In genomic region chr6:39810612-39811116, GRCm38 (mm10) we compare ENCODE assay signal across 8 mouse cellular contexts. TPM values are rescaled to one million over a fixed set of nuclear protein-coding genes. Genes with fewer than 3 reads are reported as not detected.
DNase-seq lines count a peak whose midpoint lies in the region; ATAC-seq lines count a peak whose summit lies in the region.

Gene Mrps33 (minus strand): TSS chr6:39810988.

- peaks cover 5% of the 10 kb centered on the region for H3K4me1 ChIP-seq in heart, embryonic 13.5 days
- H3K4me1 ChIP-seq in liver, embryonic 12.5 days: peaks cover 12% of the 10 kb centered on the region
- no peaks in the 10 kb centered on the region for H3K4me1 ChIP-seq in stomach, embryonic 15.5 days

- peak within 1 kb of the TSS; percentile 33 for H3K27ac ChIP-seq in heart, embryonic 13.5 days (replicated peaks)
- H3K27ac ChIP-seq in liver, embryonic 12.5 days: peak within 1 kb of the TSS; percentile 66
- peak within 1 kb of the TSS; percentile 14; the same call in 1 of the 2 replicates for H3K27ac ChIP-seq in stomach, embryonic 15.5 days

- peak; percentile 97 for DNase-seq in CD4-positive helper T cell, adult 2 months (ENCODE audit: low read depth, low spot score)
- DNase-seq in brain, embryonic 18.5 days (ENCODE audit: low read depth, low spot score): peak; percentile 91
- peak; percentile 98 for DNase-seq in kidney, postnatal 10 days
- peak; percentile 94 to 97 for DNase-seq in natural killer cell, adult 2 months (ENCODE audit: low spot score in 2 of 2)

- H3K4me3 ChIP-seq in heart, embryonic 13.5 days: peak within 1 kb of the TSS; percentile 67
- H3K4me3 ChIP-seq in liver, embryonic 12.5 days: peak within 1 kb of the TSS; percentile 74
- peak within 1 kb of the TSS; percentile 71 for H3K4me3 ChIP-seq in stomach, embryonic 15.5 days (replicated peaks)

- H3K4me2 ChIP-seq in heart, embryonic 13.5 days: peak within 1 kb of the TSS; percentile 74
- H3K4me2 ChIP-seq in liver, embryonic 12.5 days: peak within 1 kb of the TSS; percentile 77
- H3K4me2 ChIP-seq in stomach, embryonic 15.5 days: peak within 1 kb of the TSS; percentile 54

- 0 out of 2 replicates have a peak, but pooled peaks cover 5% of the 10 kb centered on the region for H3K36me3 ChIP-seq in heart, embryonic 13.5 days
- no peaks in the 10 kb centered on the region for H3K36me3 ChIP-seq in liver, embryonic 12.5 days
- H3K36me3 ChIP-seq in stomach, embryonic 15.5 days: no peaks in the 10 kb centered on the region

- peak within 1 kb of the TSS; percentile 83 for H3K9ac ChIP-seq in heart, embryonic 13.5 days
- H3K9ac ChIP-seq in liver, embryonic 12.5 days: peak within 1 kb of the TSS; percentile 72
- H3K9ac ChIP-seq in stomach, embryonic 15.5 days: peak within 1 kb of the TSS; percentile 30; the same call in 1 of the 2 replicates

- no peaks in the 10 kb centered on the region for H3K9me3 ChIP-seq in heart, embryonic 13.5 days
- no peaks in the 10 kb centered on the region for H3K9me3 ChIP-seq in liver, embryonic 12.5 days (replicated peaks)
- H3K9me3 ChIP-seq in stomach, embryonic 15.5 days: no peaks in the 10 kb centered on the region

- under 1% methylated on average over 40 of the region's 40 CpGs for WGBS in heart, embryonic 13.5 days
- WGBS in liver, embryonic 12.5 days (ENCODE audit: insufficient replicate concordance): 1% methylated on average over 40 of the region's 40 CpGs
- under 1% methylated on average over 40 of the region's 40 CpGs for WGBS in stomach, embryonic 15.5 days

- ATAC-seq in erythroid progenitor cell, adult 5-6 weeks (replicated peaks; ENCODE audit: low FRiP score, poor library complexity, severe bottlenecking): peak; percentile 100
- peak; percentile 97 for ATAC-seq in heart, embryonic 13.5 days (ENCODE audit: extremely low read depth, insufficient number of reproducible peaks, low FRiP score, low TSS enrichment)
- peak; percentile 99 for ATAC-seq in liver, embryonic 12.5 days
- ATAC-seq in stomach, embryonic 15.5 days (ENCODE audit: insufficient read depth, low FRiP score, low read depth): peak; percentile 99

- no peaks in the 10 kb centered on the region for H3K27me3 ChIP-seq in heart, embryonic 13.5 days (replicated peaks)
- H3K27me3 ChIP-seq in liver, embryonic 12.5 days (replicated peaks): no peaks in the 10 kb centered on the region
- no peaks in the 10 kb centered on the region for H3K27me3 ChIP-seq in stomach, embryonic 15.5 days (replicated peaks)

RNA-seq across cellular contexts. Expression of gene Mrps33, which starts in this region (rescaled TPM):
- 17.3 and 49.5 TPM in 2 replicates for total RNA-seq in erythroid progenitor cell, adult 5-6 weeks (2015; ENCODE audit: low replicate concordance)
- 6.2 and 18.6 TPM in 2 replicates for total RNA-seq in erythroid progenitor cell, adult 5-6 weeks (2017; ENCODE audit: low replicate concordance)
- 176 and 181 TPM in 2 replicates for polyA plus RNA-seq in heart, embryonic 13.5 days (2015; fragmentation: Nextera tagmentation; extraction: Ambion mirVana)
- polyA plus RNA-seq in liver, embryonic 12.5 days (2016; fragmentation: Nextera tagmentation; extraction: Ambion mirVana): 108 and 110 TPM in 2 replicates
- polyA plus RNA-seq in stomach, embryonic 15.5 days (2015; fragmentation: Nextera tagmentation; extraction: Ambion mirVana): 158 and 163 TPM in 2 replicates

Comparison
In these comparisons a context has a peak if more than half of its experiments do, and no peak if none do; other contexts are left out.
1. Peak in every context shown above with its lines: DNase-seq, ATAC-seq, H3K4me3 ChIP-seq and H3K27ac ChIP-seq.
2. H3K27ac ChIP-seq: peak in every context shown above with its lines; median percentile 66 in liver, embryonic 12.5 days; 33 in heart, embryonic 13.5 days; 14 in stomach, embryonic 15.5 days.
3. H3K9ac ChIP-seq: peak in every context shown above with its lines; median percentile 83 in heart, embryonic 13.5 days; 72 in liver, embryonic 12.5 days; 30 in stomach, embryonic 15.5 days.